Mouse (Mus musculus): ENCODE measurements around the gene Yif1a. TPM values are rescaled to one million over a fixed set of nuclear protein-coding genes. Genes with fewer than 3 reads are reported as not detected.
A peak's percentile ranks its signal among the peaks of the same experiment; 100 is the strongest.

Gene Yif1a
- polyA plus RNA-seq, 1 experiment from 2014 or later: 94.5 TPM

DNA sequence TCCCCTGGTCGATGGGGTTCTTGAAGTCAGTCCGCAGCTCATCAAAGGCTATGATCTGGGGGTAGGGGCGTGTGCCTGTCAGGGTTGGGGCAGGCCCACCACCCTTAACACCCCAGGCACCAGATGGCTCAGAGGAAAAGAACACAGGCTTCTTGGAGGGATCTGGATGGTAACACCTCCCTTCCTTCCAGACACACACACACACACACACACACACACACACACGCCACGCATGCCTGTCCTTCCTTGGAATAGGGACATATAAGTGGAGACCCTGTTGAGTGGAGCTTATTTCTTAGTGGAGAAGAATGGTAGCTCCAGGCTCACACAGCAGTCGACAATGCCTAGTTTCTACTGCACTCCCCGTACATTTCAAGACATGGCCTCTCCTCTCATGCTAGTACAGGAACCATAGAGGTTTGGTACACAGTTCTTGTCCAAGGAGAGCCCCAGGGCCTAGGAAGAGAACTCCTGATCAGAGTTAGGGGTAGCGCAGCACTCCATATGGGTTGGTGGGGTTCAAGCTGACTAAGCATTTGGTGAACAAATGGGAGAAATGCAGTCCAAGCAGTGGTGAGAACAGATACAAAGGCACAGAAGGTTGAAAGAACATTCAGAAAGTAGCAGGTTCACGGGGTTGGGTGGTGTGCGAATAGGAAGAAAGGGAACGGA is 6.5 kb downstream of the Yif1a start:
- Histone ChIP-seq H3K4me1 (peaks cover 56% of the 10 kb centered on the region), H3K9me3 (no peaks in the 10 kb centered on the region), H3K9ac (no peak overlapping the region), H3K36me3 (peaks cover 45% of the 10 kb centered on the region), H3K27me3 (no peaks in the 10 kb centered on the region), H3K4me3 (0 out of 2 replicates have a peak overlapping the region, but pooled peaks have one; percentile 7), H3K4me2 (replicated peaks) (peak overlapping the region; percentile 47), H3K27ac (no peak overlapping the region; the same call in 1 of the 2 replicates)
- 40% methylated on average over 11 of the region's 11 CpGs for WGBS
- 0 out of 2 replicates have a peak, but pooled peaks have one; percentile 3 for ATAC-seq (ENCODE audit: low FRiP score, low read depth)

DNA sequence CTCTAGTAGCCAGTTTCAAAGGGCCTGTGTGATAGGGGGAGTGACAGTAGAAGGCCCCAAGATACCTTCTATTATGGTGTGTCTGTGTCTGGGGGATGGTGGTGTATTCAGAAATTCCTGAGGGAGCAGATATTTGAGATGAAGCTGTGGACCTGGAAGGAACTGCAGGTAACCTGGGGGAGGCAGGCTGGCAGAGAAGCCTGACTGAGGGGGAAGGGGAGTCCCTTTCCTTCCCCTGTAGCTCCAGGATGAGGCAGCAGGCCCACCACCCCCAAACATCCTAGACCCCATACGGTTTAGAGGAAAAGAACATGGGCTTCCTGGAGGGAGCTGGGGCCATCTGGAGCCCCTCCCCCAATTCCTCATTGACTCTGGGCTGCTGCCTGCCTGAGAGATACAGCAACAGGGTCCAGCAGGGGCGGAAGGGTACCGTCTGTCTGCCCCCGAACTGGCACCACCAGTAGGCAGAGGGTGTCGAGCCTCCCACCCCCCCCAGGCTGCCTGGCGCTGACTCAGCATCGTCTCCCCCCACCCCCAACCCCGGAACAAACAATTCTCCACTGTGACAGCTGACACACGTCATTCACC is 7.6 kb downstream of the Yif1a start:
- 7% methylated on average over 9 of the region's 9 CpGs for WGBS
- H3K9me3 ChIP-seq: no peaks in the 10 kb centered on the region
- H3K9ac ChIP-seq: no peak overlapping the region
- peaks cover 56% of the 10 kb centered on the region for H3K4me1 ChIP-seq
- no peaks in the 10 kb centered on the region for H3K27me3 ChIP-seq
- no peak overlapping the region for H3K27ac ChIP-seq
- H3K36me3 ChIP-seq: peaks cover 46% of the 10 kb centered on the region
- 0 out of 2 replicates have a peak overlapping the region, but pooled peaks have one; percentile 1 for H3K4me3 ChIP-seq
- ATAC-seq (ENCODE audit: low FRiP score, low read depth): no peak
- peak overlapping the region; percentile 98 for H3K4me2 ChIP-seq (replicated peaks)

DNA sequence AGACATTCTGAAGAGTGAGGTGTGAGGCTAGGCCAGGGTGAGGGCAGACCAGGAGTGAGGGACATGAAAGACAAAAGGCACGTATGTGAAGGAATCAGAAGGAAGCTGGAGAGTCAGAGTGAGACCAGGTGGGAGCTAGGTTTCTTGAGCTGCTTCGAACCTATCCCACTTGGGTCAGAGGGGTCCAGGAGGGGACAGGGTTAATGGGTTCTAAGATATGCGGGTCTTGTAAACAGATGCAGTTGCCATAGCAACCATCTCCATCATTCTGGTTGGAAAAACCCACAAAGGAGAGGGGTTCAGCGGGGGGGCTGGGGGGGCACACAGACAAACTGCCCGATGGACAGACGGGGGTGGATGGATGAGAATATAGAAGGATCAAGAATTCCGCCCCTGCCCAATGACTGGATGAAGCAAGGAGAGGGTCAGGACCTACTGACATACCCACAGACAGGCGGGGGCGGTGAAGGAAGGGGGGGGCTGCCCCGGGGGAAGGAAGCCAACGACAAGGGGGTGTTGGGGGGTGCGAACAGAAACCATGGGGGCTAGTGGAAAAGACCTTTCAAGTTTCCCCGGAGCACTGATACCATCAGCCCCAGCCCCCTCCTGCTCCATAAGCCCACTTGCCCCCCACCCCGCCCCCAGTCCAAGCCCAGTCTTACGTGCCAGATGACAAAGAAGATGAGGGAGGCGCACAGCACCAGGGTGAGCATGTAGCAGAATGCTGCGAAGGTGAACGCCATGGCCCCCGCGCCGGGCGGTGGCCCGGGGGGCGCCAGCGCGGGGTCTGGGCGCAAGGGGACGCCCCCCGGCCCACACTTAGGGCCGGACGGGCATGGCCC is 9.4 kb downstream of the Yif1a start:
- H3K4me3 ChIP-seq: peak overlapping the region; percentile 74
- peaks cover 46% of the 10 kb centered on the region for H3K36me3 ChIP-seq
- ATAC-seq (ENCODE audit: low FRiP score, low read depth): peak; percentile 13; the same call in 1 of the 2 replicates
- no peaks in the 10 kb centered on the region for H3K9me3 ChIP-seq
- H3K27ac ChIP-seq: peak overlapping the region; percentile 58; the same call in 1 of the 2 replicates
- peak overlapping the region; percentile 96 for H3K9ac ChIP-seq
- no peaks in the 10 kb centered on the region for H3K27me3 ChIP-seq
- peak overlapping the region; percentile 98 for H3K4me2 ChIP-seq (replicated peaks)
- H3K4me1 ChIP-seq: peaks cover 56% of the 10 kb centered on the region
- WGBS: 3% methylated on average over 25 of the region's 31 CpGs

DNA sequence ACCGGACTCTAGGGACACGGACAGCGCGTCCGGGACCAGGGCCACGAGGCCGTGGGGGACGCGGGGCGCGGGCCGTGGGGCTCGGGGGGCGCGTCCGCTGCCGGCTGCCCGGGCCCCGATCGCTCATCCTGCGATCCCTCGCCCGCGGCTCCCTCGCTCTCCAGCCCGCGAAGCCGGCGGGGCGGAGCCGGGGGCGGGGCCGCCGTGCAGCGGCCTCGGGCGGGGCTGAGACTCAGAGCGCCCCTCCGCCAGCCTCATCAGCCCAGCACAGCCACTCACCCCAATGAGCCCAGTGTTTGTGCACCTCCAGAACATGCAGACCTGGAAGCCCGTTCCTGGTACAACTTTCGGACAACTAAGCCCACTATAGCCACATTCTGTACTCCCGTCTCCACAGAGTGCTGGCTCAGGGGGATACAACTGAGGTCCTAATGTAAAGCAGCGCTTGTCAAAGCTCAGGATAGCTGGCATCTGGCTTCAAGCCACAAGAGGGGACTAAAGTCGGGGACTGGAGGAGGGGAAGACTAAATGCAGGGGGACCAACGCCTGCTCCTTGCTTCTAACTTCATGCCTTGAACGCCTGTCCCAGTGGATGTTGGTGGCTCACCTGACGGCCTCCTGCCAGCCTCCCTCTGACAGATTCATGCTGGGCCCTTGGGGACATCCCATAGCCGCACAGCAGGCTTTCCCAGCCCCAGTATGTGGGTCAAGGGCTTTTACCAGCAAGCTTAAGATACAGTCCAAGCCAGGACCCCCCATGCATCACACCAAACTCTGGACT is 10.2 kb downstream of the Yif1a start, which contains the start of gene Cnih2:
TSS of gene Cnih2 (minus strand) at position 159 of the 781 bp plus-strand sequence.
- peak within 1 kb of the TSS; percentile 98 for H3K4me2 ChIP-seq (replicated peaks)
- H3K9me3 ChIP-seq: no peaks in the 10 kb centered on the region
- peak within 1 kb of the TSS; percentile 96 for H3K9ac ChIP-seq
- peak within 1 kb of the TSS; percentile 58 for H3K27ac ChIP-seq
- H3K27me3 ChIP-seq: no peaks in the 10 kb centered on the region
- 2% methylated on average over 42 of the region's 48 CpGs for WGBS
- H3K36me3 ChIP-seq: peaks cover 46% of the 10 kb centered on the region
- H3K4me1 ChIP-seq: peaks cover 56% of the 10 kb centered on the region
- H3K4me3 ChIP-seq: peak within 1 kb of the TSS; percentile 74
- peak; percentile 77 for ATAC-seq (ENCODE audit: low FRiP score, low read depth)

DNA sequence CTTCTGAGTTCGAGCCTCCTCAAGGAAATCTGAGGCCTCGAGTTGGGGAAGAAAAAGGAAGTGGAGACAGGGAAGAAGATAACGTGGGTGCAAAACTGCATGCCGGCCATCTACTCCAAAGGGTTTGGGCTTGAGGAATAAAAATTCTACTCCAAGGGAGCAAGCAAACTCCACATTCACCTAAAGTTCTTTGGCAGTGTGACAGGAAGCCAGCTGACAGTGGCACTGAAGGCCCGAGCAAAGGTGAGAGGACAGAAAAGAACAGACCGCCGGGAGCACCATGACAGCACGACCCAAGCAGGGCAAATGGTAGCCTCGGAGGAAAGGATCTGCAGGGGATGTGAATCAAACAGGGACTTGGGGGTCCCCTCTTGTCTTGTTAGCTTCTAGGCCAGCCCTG is 17.7 kb downstream of the Yif1a start:
- ATAC-seq (ENCODE audit: low FRiP score, low read depth): no peak
- Histone ChIP-seq H3K4me3 (peak overlapping the region; percentile 80), H3K4me2 (replicated peaks) (peak overlapping the region; percentile 96), H3K27ac (peak overlapping the region; percentile 96), H3K4me1 (peaks cover 13% of the 10 kb centered on the region), H3K27me3 (no peaks in the 10 kb centered on the region), H3K36me3 (peaks cover 72% of the 10 kb centered on the region), H3K9me3 (no peaks in the 10 kb centered on the region), H3K9ac (peak overlapping the region; percentile 91)
- WGBS: 14% methylated on average over 9 of the region's 9 CpGs

DNA sequence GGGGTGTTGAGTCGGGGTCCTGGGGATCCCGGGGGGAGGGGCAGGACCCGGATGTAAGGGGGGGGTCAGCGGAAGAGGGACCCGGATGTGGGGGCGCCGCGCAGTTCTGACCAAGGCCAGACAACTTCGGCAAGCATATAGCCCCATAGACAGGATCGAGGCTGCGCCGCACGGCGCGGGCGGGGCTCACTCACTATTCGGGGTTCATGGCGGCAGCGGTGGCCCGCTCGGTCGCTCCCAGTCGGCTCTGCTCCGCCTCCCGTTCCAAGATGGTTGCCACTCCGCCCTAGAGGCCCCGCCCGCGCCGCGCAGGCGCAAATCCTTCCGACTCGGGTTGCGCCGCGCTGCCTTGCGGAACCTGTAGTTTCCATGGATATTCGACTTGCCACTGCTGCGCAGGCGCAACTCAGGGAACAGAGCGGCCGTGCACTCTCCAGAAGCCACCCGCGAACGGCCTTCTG is 18.4 kb downstream of the Yif1a start, which contains the start of gene Rab1b:
TSS of gene Rab1b (minus strand) at position 342 of the 461 bp plus-strand sequence.
- peak; percentile 95 for ATAC-seq (ENCODE audit: low FRiP score, low read depth)
- Histone ChIP-seq H3K4me3 (peak within 1 kb of the TSS; percentile 80), H3K27ac (peak within 1 kb of the TSS; percentile 96), H3K4me1 (peaks cover 13% of the 10 kb centered on the region), H3K9me3 (no peaks in the 10 kb centered on the region), H3K36me3 (peaks cover 72% of the 10 kb centered on the region), H3K9ac (peak within 1 kb of the TSS; percentile 91), H3K27me3 (no peaks in the 10 kb centered on the region), H3K4me2 (replicated peaks) (peak within 1 kb of the TSS; percentile 96)
- WGBS: under 1% methylated on average over 46 of the region's 46 CpGs

DNA sequence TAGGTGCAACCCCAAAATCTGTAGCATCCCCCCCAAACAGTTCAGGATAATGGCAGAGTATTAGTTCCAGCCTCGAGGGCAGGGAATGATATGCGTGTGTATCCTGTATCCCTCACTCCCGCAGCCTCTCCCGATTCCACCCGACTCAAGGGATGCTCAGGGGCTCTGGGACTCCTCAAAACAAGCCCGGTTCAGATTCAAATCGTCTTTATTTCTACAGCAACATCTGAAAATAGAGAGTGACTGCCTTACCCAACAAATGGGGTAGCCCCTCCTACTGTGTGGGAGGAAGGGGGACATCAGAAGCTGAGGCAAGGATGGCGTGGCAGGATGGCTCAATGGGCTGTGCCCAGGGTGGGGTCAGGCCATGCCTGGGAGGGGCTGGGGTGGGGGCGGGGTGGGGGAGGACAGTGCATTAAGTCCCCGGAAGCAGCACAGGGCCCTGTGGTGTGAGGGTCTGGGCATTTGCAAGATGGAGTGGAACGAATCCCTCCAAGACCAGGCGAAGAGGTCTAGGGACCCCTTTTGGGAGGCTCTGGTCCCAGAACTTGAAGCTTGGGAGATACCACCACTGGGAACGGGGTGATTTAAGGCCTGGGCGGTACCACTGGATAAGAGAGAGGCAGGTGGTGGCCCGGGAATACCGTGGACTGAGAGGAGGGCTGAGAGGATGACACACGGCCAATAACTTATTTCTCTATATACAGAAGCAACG is 19.4 kb downstream of the Yif1a start:
- ATAC-seq (ENCODE audit: low FRiP score, low read depth): no peak
- Histone ChIP-seq H3K4me1 (peaks cover 13% of the 10 kb centered on the region), H3K27ac (no peak overlapping the region), H3K27me3 (no peaks in the 10 kb centered on the region), H3K4me2 (replicated peaks) (peak overlapping the region; percentile 96; the same call in 1 of the 2 replicates), H3K9me3 (no peaks in the 10 kb centered on the region), H3K36me3 (peaks cover 72% of the 10 kb centered on the region), H3K4me3 (no peak overlapping the region), H3K9ac (no peak overlapping the region)
- 78% methylated on average over 18 of the region's 18 CpGs for whole genome bisulfite sequencing

DNA sequence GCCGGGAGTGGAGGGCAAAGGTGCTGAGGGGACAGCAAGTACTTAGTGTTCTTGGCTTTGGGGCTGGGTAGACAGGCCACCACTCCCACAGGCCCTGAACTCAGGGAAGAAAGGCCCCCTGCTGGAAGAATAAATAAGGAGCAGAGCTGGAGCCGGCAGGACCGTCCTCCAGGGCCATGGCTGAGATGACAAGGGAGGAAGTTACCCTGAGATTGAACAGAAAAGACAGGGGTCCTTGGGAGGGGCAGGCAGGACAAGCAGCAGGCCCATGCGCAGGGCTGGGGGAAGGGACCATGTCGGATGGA is 19.9 kb downstream of the Yif1a start:
- peaks cover 72% of the 10 kb centered on the region for H3K36me3 ChIP-seq
- H3K9me3 ChIP-seq: no peaks in the 10 kb centered on the region
- H3K27me3 ChIP-seq: no peaks in the 10 kb centered on the region
- no peak overlapping the region for H3K4me3 ChIP-seq
- 32% methylated on average over 5 of the region's 5 CpGs for WGBS
- no peak for ATAC-seq (ENCODE audit: low FRiP score, low read depth)
- no peak overlapping the region for H3K27ac ChIP-seq
- peaks cover 13% of the 10 kb centered on the region for H3K4me1 ChIP-seq
- no peak overlapping the region for H3K4me2 ChIP-seq (replicated peaks)
- H3K9ac ChIP-seq: no peak overlapping the region

DNA sequence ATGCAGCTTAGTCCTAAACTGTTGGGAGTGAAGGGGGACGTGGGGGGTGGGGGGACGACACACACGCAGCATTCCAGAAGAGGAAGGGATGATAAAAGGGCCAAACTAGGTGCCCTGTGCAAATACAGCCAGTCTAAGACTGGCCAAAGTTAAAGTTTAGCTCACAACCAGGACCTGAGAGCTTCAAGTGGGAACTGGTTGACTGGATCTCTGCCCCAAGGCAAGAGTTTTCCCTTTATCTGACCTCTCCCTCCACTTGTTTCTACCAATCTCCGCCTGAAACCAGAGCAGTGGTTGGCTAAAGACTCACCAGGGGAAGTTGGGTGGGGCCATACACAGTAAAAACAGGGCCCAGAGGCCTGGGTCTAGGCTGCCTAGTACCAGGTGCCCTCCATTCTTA is 20.4 kb downstream of the Yif1a start:
- Histone ChIP-seq H3K27me3 (no peaks in the 10 kb centered on the region), H3K4me3 (no peak overlapping the region), H3K9ac (no peak overlapping the region), H3K27ac (no peak overlapping the region), H3K4me2 (replicated peaks) (no peak overlapping the region), H3K36me3 (peaks cover 72% of the 10 kb centered on the region), H3K4me1 (peaks cover 13% of the 10 kb centered on the region), H3K9me3 (no peaks in the 10 kb centered on the region)
- WGBS: 75% methylated on average over 4 of the region's 4 CpGs
- ATAC-seq (ENCODE audit: low FRiP score, low read depth): no peak

DNA sequence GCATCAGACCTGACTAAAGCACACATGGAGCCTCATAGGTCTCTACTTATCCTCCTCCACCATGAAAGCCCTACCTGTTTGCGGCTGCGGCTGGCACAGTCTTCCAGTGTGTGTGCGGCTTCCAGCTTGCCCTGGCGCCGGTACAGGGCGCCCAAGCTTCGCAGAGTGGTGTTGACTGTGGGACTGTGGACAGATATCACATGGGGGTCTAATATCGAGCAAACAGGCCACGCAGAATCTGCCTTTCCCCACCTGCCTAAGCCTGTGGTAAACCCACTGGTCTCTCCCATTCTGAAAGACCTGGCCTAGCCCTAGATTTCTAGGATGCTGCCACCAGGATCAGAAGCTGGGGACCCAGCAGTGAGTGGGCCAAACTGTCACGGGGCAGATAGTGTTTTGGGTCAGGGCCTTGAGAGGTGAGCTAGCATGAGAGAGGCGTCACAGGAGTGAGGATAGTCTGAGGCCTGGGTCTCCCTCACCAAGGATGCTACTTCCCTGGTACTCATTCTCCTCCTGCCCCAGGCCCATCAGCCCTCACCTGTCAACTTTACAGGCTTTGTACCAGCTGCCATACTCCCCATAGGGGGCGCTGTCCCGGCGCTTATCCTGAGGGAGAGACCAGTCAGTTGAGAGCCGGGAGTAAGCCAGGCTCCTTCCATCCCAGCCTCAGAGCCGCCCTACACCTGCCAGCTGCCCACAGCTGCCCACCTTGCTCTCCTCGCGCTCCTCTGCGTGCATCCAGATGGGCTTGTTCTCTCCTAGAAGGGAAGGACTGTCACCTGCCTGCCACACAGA is 21.5 kb downstream of the Yif1a start:
- H3K36me3 ChIP-seq: peaks cover 69% of the 10 kb centered on the region
- no peak overlapping the region for H3K4me3 ChIP-seq
- WGBS: 74% methylated on average over 19 of the region's 19 CpGs
- ATAC-seq (ENCODE audit: low FRiP score, low read depth): no peak
- H3K9me3 ChIP-seq: no peaks in the 10 kb centered on the region
- no peak overlapping the region for H3K4me2 ChIP-seq (replicated peaks)
- no peak overlapping the region for H3K9ac ChIP-seq
- H3K27me3 ChIP-seq: no peaks in the 10 kb centered on the region
- peaks cover 13% of the 10 kb centered on the region for H3K4me1 ChIP-seq
- H3K27ac ChIP-seq: no peak overlapping the region

Data from limb, embryonic 13.5 days (tissue).